Mouse (Mus musculus): ENCODE measurements around the gene Usp53. TPM values are rescaled to one million over a fixed set of nuclear protein-coding genes. Genes with fewer than 3 reads are reported as not detected.

The Usp53 gene
- total RNA-seq, 4 experiments from 2014 or later: 7.7 to 13.3 (median 11.3) TPM

DNA sequence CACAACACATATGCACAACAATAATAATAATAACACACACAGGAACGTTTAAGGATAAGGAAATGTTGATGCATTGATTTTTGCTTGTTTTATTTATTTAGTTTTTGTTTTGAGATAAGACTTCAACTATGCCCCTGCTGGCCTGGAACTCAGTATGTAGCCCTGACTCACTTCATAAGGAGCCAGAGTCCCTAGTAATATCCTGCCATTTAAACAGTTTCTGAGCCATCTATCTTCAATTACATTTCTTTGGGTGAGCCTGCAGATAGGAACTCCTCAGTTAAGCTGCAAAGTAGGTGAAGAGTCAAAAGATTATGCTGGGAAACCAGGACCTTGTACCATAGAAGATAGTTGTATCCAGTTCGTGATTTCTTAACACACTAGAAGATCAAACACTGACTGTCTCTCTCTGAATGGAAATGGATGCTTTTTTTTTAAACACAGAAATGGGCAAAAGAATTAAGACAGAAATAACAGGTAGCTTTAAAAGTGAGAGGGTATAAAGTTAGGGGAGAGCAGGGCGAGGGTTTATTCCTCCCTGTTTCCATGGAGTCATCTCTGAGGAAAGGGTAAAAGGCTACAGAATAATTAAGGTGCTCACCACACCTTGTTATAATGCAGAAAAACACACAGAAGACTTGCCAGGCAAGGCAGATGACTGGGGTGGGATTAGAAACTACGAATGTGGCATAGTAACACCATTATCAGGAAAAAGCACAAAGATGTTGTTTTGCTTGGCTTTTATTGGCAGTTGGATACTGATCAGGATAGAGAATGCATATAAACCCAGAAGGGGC, 96.6 kb downstream of the Usp53 start:
- DNase-seq (ENCODE audit: low spot score): no peak

Small RNA genes lying within 50 kb of the gene (microRNA-seq; reads per million reads assigned to microRNA genes)
- not detected for gene Gm22066

Other genes with a start within 250 kb of the Usp53 start
- not detected for gene Fabp2, start 89.4 kb downstream of the Usp53 start, total RNA-seq (2022)
- gene Gm10959, start 65.2 kb downstream of the Usp53 start, total RNA-seq (2022): not detected
- 10 to 100 TPM; 75.6 to 96.5 (median 88.1) TPM for gene 1810037I17Rik, start 60.3 kb downstream of the Usp53 start, total RNA-seq (2022)
- gene Myoz2, start 50.5 kb upstream of the Usp53 start, total RNA-seq (2022): 1,000 to 10,000 TPM; 1,494 to 1,679 (median 1,556) TPM

Measured in heart, adult 8-10 months (tissue).